Comparison of ENCODE assay signal across 14 mouse cellular contexts in the genomic region with DNA sequence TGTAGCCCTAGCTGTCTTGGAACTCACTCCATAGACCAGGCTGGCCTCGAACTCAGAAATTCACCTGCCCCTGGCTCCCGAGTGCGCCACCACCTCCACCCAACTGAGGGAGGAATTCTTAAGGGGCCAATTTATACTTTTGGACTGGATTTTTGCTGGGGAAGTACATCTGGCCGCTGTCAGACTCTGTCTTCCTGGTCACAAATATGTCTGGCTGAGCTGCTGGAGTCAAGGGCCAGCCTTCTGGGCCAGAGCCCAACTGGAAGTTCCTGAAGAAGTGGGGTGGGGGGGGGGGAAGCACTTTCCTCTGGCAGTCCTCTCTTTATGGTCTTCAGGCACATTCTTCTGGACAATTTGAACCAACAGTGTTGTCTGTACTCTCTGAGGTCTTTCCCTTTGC. TPM values are rescaled to one million over a fixed set of nuclear protein-coding genes. Genes with fewer than 3 reads are reported as not detected.
DNase-seq lines count a peak whose midpoint lies in the region; ATAC-seq and TF ChIP-seq lines count a peak whose summit lies in the region.
"Had no signal": no experiment of that assay in that cellular context is flagged by ENCODE, and none has a peak within 500 bp of the region (broad histone marks: within the 10 kb centered on the region; RNA-seq: fewer than 3 reads in every experiment).

No protein-coding gene starts in this region.

- H3K4me3 ChIP-seq in kidney, postnatal 0 days (replicated peaks; ENCODE audit: low read depth, low read length), result no peak overlapping the region
- no peak overlapping the region for H3K4me3 ChIP-seq in kidney, embryonic 14.5 days (ENCODE audit: low read length)
- H3K4me3 ChIP-seq in forebrain, embryonic 16.5 days (replicated peaks; ENCODE audit: low read length), result no peak overlapping the region
- H3K4me3 ChIP-seq: embryonic facial prominence, embryonic 15.5 days; hindbrain, embryonic 15.5 days had no signal

- no peak overlapping the region for H3K27ac ChIP-seq in kidney, postnatal 0 days
- no peak overlapping the region for H3K27ac ChIP-seq in kidney, embryonic 14.5 days (ENCODE audit: low read depth, low read length)
- no peak overlapping the region for H3K27ac ChIP-seq in forebrain, embryonic 16.5 days (ENCODE audit: low read length)
- H3K27ac ChIP-seq: embryonic facial prominence, embryonic 15.5 days; hindbrain, embryonic 15.5 days had no signal

- no peak for TF ChIP-seq CTCF in kidney, postnatal 0 days (IDR thresholded peaks at IDR 0.05; ENCODE audit: low read depth)

- H3K9ac ChIP-seq in kidney, postnatal 0 days (ENCODE audit: low read depth, low read length), result no peak overlapping the region
- no peak overlapping the region for H3K9ac ChIP-seq in kidney, embryonic 14.5 days (ENCODE audit: low read depth, low read length)
- H3K9ac ChIP-seq in forebrain, embryonic 16.5 days (replicated peaks; ENCODE audit: low read depth, low read length), result no peak overlapping the region
- H3K9ac ChIP-seq: embryonic facial prominence, embryonic 15.5 days; hindbrain, embryonic 15.5 days had no signal

- 65% methylated on average over 4 of the region's 4 CpGs for WGBS in kidney, postnatal 0 days
- WGBS in kidney, embryonic 14.5 days, result 66% methylated on average over 4 of the region's 4 CpGs
- 89% methylated on average over 4 of the region's 4 CpGs for WGBS in forebrain, embryonic 16.5 days

- no peaks in the 10 kb centered on the region for H3K9me3 ChIP-seq in kidney, postnatal 0 days (replicated peaks; ENCODE audit: low read length)
- no peaks in the 10 kb centered on the region for H3K9me3 ChIP-seq in kidney, embryonic 14.5 days (ENCODE audit: control insufficient read depth, low read length)
- H3K9me3 ChIP-seq in forebrain, embryonic 16.5 days (ENCODE audit: control insufficient read depth, low read length), result no peaks in the 10 kb centered on the region
- H3K9me3 ChIP-seq: embryonic facial prominence, embryonic 15.5 days; hindbrain, embryonic 15.5 days had no signal

- no peak overlapping the region for H3K4me2 ChIP-seq in kidney, postnatal 0 days (ENCODE audit: low read length)
- no peak overlapping the region for H3K4me2 ChIP-seq in kidney, embryonic 14.5 days (replicated peaks; ENCODE audit: low read depth, low read length)
- H3K4me2 ChIP-seq in forebrain, embryonic 16.5 days (ENCODE audit: low read length), result no peak overlapping the region
- H3K4me2 ChIP-seq: embryonic facial prominence, embryonic 15.5 days; hindbrain, embryonic 15.5 days had no signal

- no peaks in the 10 kb centered on the region for H3K36me3 ChIP-seq in kidney, postnatal 0 days (ENCODE audit: insufficient read depth, low read length)
- H3K36me3 ChIP-seq in kidney, embryonic 14.5 days (ENCODE audit: control insufficient read depth, insufficient read depth, low read length), result no peaks in the 10 kb centered on the region
- H3K36me3 ChIP-seq in forebrain, embryonic 16.5 days (ENCODE audit: control insufficient read depth, insufficient read depth), result no peaks in the 10 kb centered on the region
- H3K36me3 ChIP-seq: embryonic facial prominence, embryonic 15.5 days; hindbrain, embryonic 15.5 days had no signal

- peak; percentile 48 for DNase-seq in adrenal gland, postnatal 10 days
- DNase-seq in adrenal gland, adult 18-20 months (ENCODE audit: low spot score in 2 of 2), result no peak
- peak; percentile 77 for DNase-seq in kidney, postnatal 0 days (ENCODE audit: low spot score)
- DNase-seq in kidney, postnatal 4 days, result peak; percentile 68 to 73
- DNase-seq in lung, postnatal 4 days, result peak; percentile 45 to 78
- DNase-seq in layer of hippocampus, postnatal 10 days (ENCODE audit: low spot score in 2 of 2), result no peak
- DNase-seq: cerebellum, postnatal 14 days; spleen, adult 18-20 months had no signal

- ATAC-seq in kidney, postnatal 0 days (replicated peaks; ENCODE audit: low FRiP score, low read depth), result no peak
- ATAC-seq in kidney, embryonic 14.5 days (ENCODE audit: low FRiP score, low TSS enrichment), result no peak
- no peak for ATAC-seq in forebrain, embryonic 16.5 days

- H3K4me1 ChIP-seq in kidney, postnatal 0 days (replicated peaks; ENCODE audit: insufficient read depth, low read length), result peaks cover 8% of the 10 kb centered on the region; the same call in 1 of the 2 replicates
- H3K4me1 ChIP-seq in kidney, embryonic 14.5 days (ENCODE audit: control insufficient read depth, insufficient read depth, low read length), result peaks cover 17% of the 10 kb centered on the region
- peaks cover 16% of the 10 kb centered on the region for H3K4me1 ChIP-seq in forebrain, embryonic 16.5 days (replicated peaks; ENCODE audit: control insufficient read depth, insufficient read depth, low read length)

- no peaks in the 10 kb centered on the region for H3K27me3 ChIP-seq in kidney, postnatal 0 days (ENCODE audit: insufficient read depth, low read length)
- H3K27me3 ChIP-seq in kidney, embryonic 14.5 days (ENCODE audit: control insufficient read depth, insufficient read depth, low read length), result no peaks in the 10 kb centered on the region
- no peaks in the 10 kb centered on the region for H3K27me3 ChIP-seq in forebrain, embryonic 16.5 days (replicated peaks; ENCODE audit: control insufficient read depth, insufficient read depth, low read length)
- H3K27me3 ChIP-seq: embryonic facial prominence, embryonic 15.5 days; hindbrain, embryonic 15.5 days had no signal

RNA-seq across cellular contexts. Expression of gene Tmem110, which starts 2.7 kb away (rescaled TPM):
- 10 to 100 TPM; 23.2 to 27.1 TPM for total RNA-seq in adrenal gland, postnatal 10 days (2021)
- total RNA-seq in adrenal gland, adult 18-20 months (2021), result 10 to 100 TPM; 16.9 to 25.7 TPM
- 22.6 and 23.4 TPM in 2 replicates for polyA plus RNA-seq in kidney, postnatal 0 days (2015; fragmentation: Nextera tagmentation; extraction: Ambion mirVana)
- 26.8 and 29.5 TPM in 2 replicates for polyA plus RNA-seq in kidney, embryonic 14.5 days (2014; fragmentation: Nextera tagmentation; extraction: Ambion mirVana)
- polyA plus RNA-seq in forebrain, embryonic 16.5 days (2015; fragmentation: Nextera tagmentation; extraction: Ambion mirVana), result 18.3 and 21.6 TPM in 2 replicates
- 10 to 100 TPM; 18.2 to 31.3 TPM for total RNA-seq in layer of hippocampus, postnatal 10 days (2021)

RNA-seq across cellular contexts. Expression of gene Mustn1, which starts 50.9 kb away (rescaled TPM):
- 10 to 100 TPM; 11.1 to 11.6 TPM for total RNA-seq in adrenal gland, postnatal 10 days (2021)
- total RNA-seq in adrenal gland, adult 18-20 months (2021), result 1 to 10 TPM; 2.5 to 6.0 TPM
- 6.6 and 8.1 TPM in 2 replicates for polyA plus RNA-seq in kidney, postnatal 0 days (2015; fragmentation: Nextera tagmentation; extraction: Ambion mirVana)
- polyA plus RNA-seq in kidney, embryonic 14.5 days (2014; fragmentation: Nextera tagmentation; extraction: Ambion mirVana), result 2.7 TPM in 2 replicates
- 0.46 and 0.90 TPM in 2 replicates for polyA plus RNA-seq in forebrain, embryonic 16.5 days (2015; fragmentation: Nextera tagmentation; extraction: Ambion mirVana)
- 1 to 10 TPM; 2.4 to 2.7 TPM for total RNA-seq in layer of hippocampus, postnatal 10 days (2021)
- total RNA-seq: monocyte, adult 5-6 weeks had no signal

RNA-seq across cellular contexts. Expression of gene Itih4, which starts 58.2 kb away (rescaled TPM):
- total RNA-seq in adrenal gland, postnatal 10 days (2021), result 100 to 1,000 TPM; 167 to 428 TPM
- total RNA-seq in adrenal gland, adult 18-20 months (2021), result 10 to 100 TPM in 1 of 2 experiments, 1 to 10 TPM in 1; 2.8 to 15.2 TPM
- 0.17 and 0.26 TPM in 2 replicates for polyA plus RNA-seq in kidney, postnatal 0 days (2015; fragmentation: Nextera tagmentation; extraction: Ambion mirVana)
- 0.12 and 0.26 TPM in 2 replicates for polyA plus RNA-seq in kidney, embryonic 14.5 days (2014; fragmentation: Nextera tagmentation; extraction: Ambion mirVana)
- polyA plus RNA-seq in forebrain, embryonic 16.5 days (2015; fragmentation: Nextera tagmentation; extraction: Ambion mirVana), result not detected in 2 replicates
- under 1 TPM in 1 of 2 experiments, not detected in 1; 0.37 TPM for total RNA-seq in layer of hippocampus, postnatal 10 days (2021)
- total RNA-seq: layer of hippocampus, postnatal 14 days; monocyte, adult 5-6 weeks had no signal
- polyA plus RNA-seq: embryonic facial prominence, embryonic 15.5 days; hindbrain, embryonic 15.5 days had no signal

Comparison
In these comparisons a context has a peak if more than half of its experiments do, and no peak if none do; other contexts are left out.
1. DNase-seq: peak in adrenal gland, postnatal 10 days (single experiment), kidney, postnatal 0 days (single experiment), kidney, postnatal 4 days (2 of 2) and lung, postnatal 4 days (2 of 2); none in adrenal gland, adult 18-20 months (0 of 2) and layer of hippocampus, postnatal 10 days (0 of 2).
2. RNA of gene Itih4, which starts 58.2 kb away (total RNA-seq): 167 to 428 TPM in adrenal gland, postnatal 10 days; 2.8 to 15.2 TPM in adrenal gland, adult 18-20 months and 0.37 TPM in layer of hippocampus, postnatal 10 days; every median in the first group is over 10 times any median in the second.